Mouse (Mus musculus): ENCODE data around the gene Cln3. TPM values are rescaled to one million over a fixed set of nuclear protein-coding genes. Genes with fewer than 3 reads are reported as not detected.

Gene Cln3
- polyA plus RNA-seq, 1 experiment from 2014 or later = 27.8 TPM

DNA sequence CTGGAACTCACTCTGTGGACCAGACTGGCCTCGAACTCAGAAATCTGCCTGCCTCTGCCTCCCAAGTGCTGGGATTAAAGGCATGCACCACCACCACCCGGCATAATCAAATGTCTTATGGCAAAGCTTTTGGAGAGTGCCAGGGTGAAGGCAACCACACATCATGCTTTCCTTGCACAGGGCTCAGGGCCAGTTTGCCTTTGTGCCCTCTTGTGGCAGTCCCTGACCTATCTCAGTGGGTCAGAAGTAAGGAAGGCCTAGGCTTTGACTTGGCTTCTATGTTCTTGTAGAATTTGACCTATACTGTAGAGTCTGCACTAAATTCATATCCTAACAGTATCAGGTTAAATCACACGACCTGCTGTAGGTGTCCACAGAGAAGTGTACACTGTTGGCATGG is 31.1 kb upstream of the Cln3 start:
- H3K4me1 ChIP-seq = no peaks in the 10 kb centered on the region
- no peaks in the 10 kb centered on the region for H3K27me3 ChIP-seq (ENCODE audit: low read depth, poor library complexity, severe bottlenecking)
- H3K4me3 ChIP-seq = no peak overlapping the region
- 81% methylated on average over 3 of the region's 3 CpGs for WGBS
- DNase-seq (ENCODE audit: low spot score) = no peak
- H3K36me3 ChIP-seq = no peaks in the 10 kb centered on the region
- H3K27ac ChIP-seq = no peak overlapping the region
- no peaks in the 10 kb centered on the region for H3K9me3 ChIP-seq (replicated peaks)

DNA sequence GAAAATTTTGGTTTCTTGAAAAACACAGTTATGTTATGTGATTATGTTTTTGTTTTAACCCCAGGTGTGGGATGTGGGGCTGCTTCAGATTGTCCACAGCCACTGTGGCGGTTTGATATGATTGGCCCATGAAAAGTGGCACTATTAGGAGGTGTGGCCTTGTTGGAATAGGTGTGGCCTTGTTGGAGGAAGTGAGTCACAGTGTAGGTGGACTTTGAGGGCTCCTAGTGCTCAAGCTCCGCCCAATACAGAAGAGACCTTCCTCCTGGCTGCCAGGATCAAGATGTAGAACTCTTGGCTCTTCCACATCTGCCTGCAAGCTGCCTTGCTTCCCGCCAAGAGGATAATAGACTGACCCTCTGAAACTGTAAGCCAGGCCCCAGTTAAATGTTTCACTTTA is 27.1 kb upstream of the Cln3 start:
- no peak for DNase-seq (ENCODE audit: low spot score)
- Histone ChIP-seq H3K4me3 (no peak overlapping the region), H3K9me3 (replicated peaks) (no peaks in the 10 kb centered on the region), H3K27ac (no peak overlapping the region), H3K4me1 (no peaks in the 10 kb centered on the region), H3K36me3 (no peaks in the 10 kb centered on the region), H3K27me3 (ENCODE audit: low read depth, poor library complexity, severe bottlenecking) (no peaks in the 10 kb centered on the region)
- WGBS = 79% methylated on average over 3 of the region's 3 CpGs

DNA sequence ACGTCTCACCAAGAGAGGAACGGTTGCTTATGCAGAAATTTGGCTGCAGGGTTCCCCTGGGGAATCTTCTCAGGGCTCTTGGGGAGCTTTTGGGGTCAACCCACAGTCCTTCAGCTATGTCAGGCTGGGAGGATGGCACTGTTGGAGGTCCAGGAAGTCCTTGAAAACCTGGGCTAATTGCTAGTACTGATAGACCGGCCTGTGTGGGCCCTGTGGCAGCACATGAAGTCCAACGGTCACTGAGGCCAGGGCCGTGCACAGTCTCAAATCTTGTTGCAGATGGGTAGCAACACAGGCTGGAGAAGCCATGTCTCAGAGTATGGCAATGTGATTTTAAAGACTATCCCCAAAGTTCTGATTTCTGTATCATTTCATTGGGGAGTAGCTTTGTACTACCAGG is 22.2 kb upstream of the Cln3 start:
- Histone ChIP-seq H3K9me3 (replicated peaks) (no peaks in the 10 kb centered on the region), H3K36me3 (no peaks in the 10 kb centered on the region), H3K4me1 (no peaks in the 10 kb centered on the region), H3K4me3 (no peak overlapping the region), H3K27ac (no peak overlapping the region), H3K27me3 (ENCODE audit: low read depth, poor library complexity, severe bottlenecking) (no peaks in the 10 kb centered on the region)
- no peak for DNase-seq (ENCODE audit: low spot score)
- 90% methylated on average over 5 of the region's 5 CpGs for WGBS

GRCm38 (mm10) chr7:126607064-126607463 is 21.4 kb upstream of the Cln3 start:
- Histone ChIP-seq H3K4me3 (no peak overlapping the region), H3K4me1 (no peaks in the 10 kb centered on the region), H3K36me3 (no peaks in the 10 kb centered on the region), H3K27ac (no peak overlapping the region), H3K9me3 (replicated peaks) (no peaks in the 10 kb centered on the region), H3K27me3 (ENCODE audit: low read depth, poor library complexity, severe bottlenecking) (no peaks in the 10 kb centered on the region)
- 83% methylated on average over 3 of the region's 3 CpGs for WGBS
- DNase-seq (ENCODE audit: low spot score) = no peak

DNA sequence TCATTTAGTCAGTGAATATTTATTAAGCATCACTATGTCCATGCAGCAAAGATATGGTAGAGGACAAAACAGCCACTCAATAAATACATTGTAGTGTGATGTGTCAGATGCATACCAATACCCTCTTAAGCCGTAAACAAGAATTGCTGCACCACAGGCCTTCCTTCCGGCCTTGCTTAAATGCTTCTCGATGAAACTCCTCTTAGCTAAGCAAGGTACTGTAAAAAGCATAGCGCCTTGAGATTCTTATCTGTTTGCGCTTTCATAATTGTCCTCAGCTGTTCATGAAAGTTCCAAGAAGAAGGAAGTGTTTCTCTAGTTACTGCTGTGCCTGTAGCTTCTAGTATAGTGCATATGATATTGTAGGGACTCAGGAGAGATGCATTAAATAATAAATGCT is 21.0 kb upstream of the Cln3 start:
- Histone ChIP-seq H3K9me3 (replicated peaks) (no peaks in the 10 kb centered on the region), H3K4me1 (no peaks in the 10 kb centered on the region), H3K27me3 (ENCODE audit: low read depth, poor library complexity, severe bottlenecking) (no peaks in the 10 kb centered on the region), H3K36me3 (no peaks in the 10 kb centered on the region), H3K27ac (no peak overlapping the region), H3K4me3 (no peak overlapping the region)
- DNase-seq (ENCODE audit: low spot score) = no peak
- WGBS = 80% methylated on average over 5 of the region's 5 CpGs

DNA sequence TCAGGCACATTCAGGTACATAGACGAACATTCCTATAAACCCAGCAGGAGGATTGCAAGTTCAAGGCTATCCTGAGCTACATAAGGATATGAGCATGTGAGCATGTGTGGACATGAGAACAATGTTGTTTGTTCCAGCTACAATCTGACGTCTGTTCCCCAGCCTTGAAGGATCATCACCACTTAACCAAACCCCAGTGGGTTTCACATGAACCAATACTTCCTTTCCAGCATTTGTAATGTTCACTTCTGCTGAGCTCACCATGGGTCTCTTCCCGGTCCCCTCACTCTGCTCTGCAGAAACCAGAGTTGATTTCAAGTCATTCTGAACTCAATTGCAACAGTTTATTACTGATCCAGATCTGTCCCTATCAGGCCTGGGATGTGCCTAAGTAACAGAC is 17.0 kb upstream of the Cln3 start:
- Histone ChIP-seq H3K36me3 (no peaks in the 10 kb centered on the region), H3K9me3 (replicated peaks) (no peaks in the 10 kb centered on the region), H3K4me3 (no peak overlapping the region), H3K27ac (no peak overlapping the region), H3K27me3 (ENCODE audit: low read depth, poor library complexity, severe bottlenecking) (no peaks in the 10 kb centered on the region), H3K4me1 (peaks cover 8% of the 10 kb centered on the region)
- WGBS = 85% methylated on average over 3 of the region's 3 CpGs
- no peak for DNase-seq (ENCODE audit: low spot score)

GRCm38 (mm10) chr7:126601896-126602295 is 16.3 kb upstream of the Cln3 start:
- Histone ChIP-seq H3K9me3 (replicated peaks) (no peaks in the 10 kb centered on the region), H3K27me3 (ENCODE audit: low read depth, poor library complexity, severe bottlenecking) (no peaks in the 10 kb centered on the region), H3K27ac (no peak overlapping the region), H3K4me3 (no peak overlapping the region), H3K4me1 (peaks cover 8% of the 10 kb centered on the region), H3K36me3 (no peaks in the 10 kb centered on the region)
- no peak for DNase-seq (ENCODE audit: low spot score)
- WGBS = 49% methylated on average over 5 of the region's 5 CpGs

GRCm38 (mm10) chr7:126598919-126599318 is 13.3 kb upstream of the Cln3 start:
- Histone ChIP-seq H3K27ac (no peak overlapping the region), H3K4me3 (no peak overlapping the region), H3K4me1 (peaks cover 8% of the 10 kb centered on the region), H3K27me3 (ENCODE audit: low read depth, poor library complexity, severe bottlenecking) (no peaks in the 10 kb centered on the region; the same call in 1 of the 2 replicates), H3K9me3 (replicated peaks) (no peaks in the 10 kb centered on the region), H3K36me3 (no peaks in the 10 kb centered on the region)
- 89% methylated on average over 6 of the region's 6 CpGs for WGBS
- no peak for DNase-seq (ENCODE audit: low spot score)

- H3K4me3 ChIP-seq = no peak overlapping the region
- WGBS = 71% methylated on average over 6 of the region's 6 CpGs
These were observed 10.8 kb upstream of the Cln3 start for GRCm38 (mm10) chr7:126596414-126596813.

GRCm38 (mm10) chr7:126595890-126596289 is 10.3 kb upstream of the Cln3 start:
- Histone ChIP-seq H3K4me3 (no peak overlapping the region), H3K27ac (no peak overlapping the region)
- no peak for DNase-seq (ENCODE audit: low spot score)

More at GRCm38 (mm10) chr7:126596414-126596813, 10.8 kb upstream of the Cln3 start:
- Histone ChIP-seq H3K27ac (no peak overlapping the region), H3K27me3 (ENCODE audit: low read depth, poor library complexity, severe bottlenecking) (peaks cover 4% of the 10 kb centered on the region; the same call in 1 of the 2 replicates), H3K36me3 (no peaks in the 10 kb centered on the region), H3K9me3 (replicated peaks) (no peaks in the 10 kb centered on the region), H3K4me1 (peaks cover 8% of the 10 kb centered on the region)
- no peak for DNase-seq (ENCODE audit: low spot score)

DNA sequence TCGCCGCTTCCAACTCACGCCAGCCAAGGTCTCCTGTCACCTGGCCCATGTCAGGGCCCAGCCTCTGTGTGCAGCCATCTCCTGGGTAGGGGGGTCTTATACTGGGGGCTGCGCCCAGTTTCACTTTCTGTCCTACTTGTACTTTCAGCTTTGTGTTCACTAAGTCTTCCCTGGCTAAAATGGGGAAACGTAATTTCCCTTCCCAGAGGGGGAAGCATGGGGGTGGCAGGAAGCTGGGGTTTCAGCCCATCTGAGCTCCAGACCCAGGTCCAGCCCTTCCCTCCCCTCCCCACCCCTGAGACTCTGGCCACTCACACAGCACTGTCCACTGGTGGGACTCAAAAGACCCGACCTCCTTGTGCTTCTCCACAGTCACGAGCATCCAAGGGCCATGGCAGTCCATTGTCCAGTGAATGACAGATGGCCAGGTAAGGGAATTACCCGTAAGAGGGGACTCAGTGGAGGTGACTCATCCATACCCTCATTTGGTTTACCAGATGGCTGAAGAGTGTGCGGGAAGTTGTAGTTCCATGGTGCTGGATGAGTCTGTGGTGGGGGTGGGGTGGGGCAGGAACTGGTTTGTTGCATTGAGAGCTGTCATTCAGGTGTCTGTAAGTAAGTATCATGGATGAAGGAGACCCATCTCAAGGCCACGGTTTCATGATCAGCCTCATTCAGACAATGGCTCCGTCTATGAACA is 9.4 kb upstream of the Cln3 start, which contains the start of gene Il27:
Il27 (minus strand) TSS at position 80 of the 700 bp plus-strand sequence.
- WGBS = 83% methylated on average over 11 of the region's 11 CpGs
- Histone ChIP-seq H3K4me1 (no peaks in the 10 kb centered on the region), H3K27me3 (ENCODE audit: low read depth, poor library complexity, severe bottlenecking) (peaks cover 4% of the 10 kb centered on the region; the same call in 1 of the 2 replicates), H3K36me3 (no peaks in the 10 kb centered on the region), H3K9me3 (replicated peaks) (no peaks in the 10 kb centered on the region), H3K27ac (no peak within 1 kb of the TSS), H3K4me3 (no peak within 1 kb of the TSS)
- DNase-seq (ENCODE audit: low spot score) = no peak

More at GRCm38 (mm10) chr7:126595890-126596289, 10.3 kb upstream of the Cln3 start:
- Histone ChIP-seq H3K27me3 (ENCODE audit: low read depth, poor library complexity, severe bottlenecking) (peaks cover 4% of the 10 kb centered on the region; the same call in 1 of the 2 replicates), H3K4me1 (peaks cover 3% of the 10 kb centered on the region), H3K36me3 (no peaks in the 10 kb centered on the region), H3K9me3 (replicated peaks) (no peaks in the 10 kb centered on the region)
- WGBS = 81% methylated on average over 5 of the region's 5 CpGs

DNA sequence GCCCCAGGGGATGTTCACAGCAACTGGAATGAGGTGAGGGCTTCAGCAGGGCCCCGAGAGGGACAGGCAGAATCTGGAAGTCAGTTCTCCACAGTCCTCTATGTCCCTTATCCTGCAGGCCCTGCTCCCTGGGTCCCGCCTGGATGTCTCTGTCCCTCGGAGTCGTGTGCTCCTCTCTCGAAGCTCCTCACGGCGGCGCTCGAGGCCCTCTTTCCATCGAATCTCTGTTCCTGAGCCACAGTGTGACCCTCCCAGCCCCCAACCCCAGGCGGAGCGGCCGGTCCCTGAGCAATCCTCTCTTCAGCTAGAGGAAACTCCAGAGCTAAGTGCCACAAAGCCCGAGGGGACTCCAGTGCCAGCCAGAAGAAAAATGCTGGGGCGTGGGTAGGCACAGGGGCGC is 2.2 kb upstream of the Cln3 start:
- Histone ChIP-seq H3K9me3 (replicated peaks) (no peaks in the 10 kb centered on the region), H3K36me3 (no peaks in the 10 kb centered on the region), H3K4me1 (peaks cover 18% of the 10 kb centered on the region), H3K4me3 (peak overlapping the region; percentile 21), H3K27ac (peak overlapping the region; percentile 66), H3K27me3 (ENCODE audit: low read depth, poor library complexity, severe bottlenecking) (peaks cover 45% of the 10 kb centered on the region)
- 4% methylated on average over 16 of the region's 16 CpGs for WGBS
- peak; percentile 80 for DNase-seq (ENCODE audit: low spot score)

- H3K27me3 ChIP-seq (ENCODE audit: low read depth, poor library complexity, severe bottlenecking) = peaks cover 41% of the 10 kb centered on the region
- H3K4me1 ChIP-seq = peaks cover 24% of the 10 kb centered on the region
- no peaks in the 10 kb centered on the region for H3K36me3 ChIP-seq
- WGBS = 68% methylated on average over 8 of the region's 8 CpGs
- no peak for DNase-seq (ENCODE audit: low spot score)
- H3K9me3 ChIP-seq (replicated peaks) = no peaks in the 10 kb centered on the region
- peak overlapping the region; percentile 66; the same call in 1 of the 2 replicates for H3K27ac ChIP-seq
- no peak overlapping the region for H3K4me3 ChIP-seq
These were observed 1.2 kb upstream of the Cln3 start for GRCm38 (mm10) chr7:126586839-126587238.

Data from limb, embryonic 10.5 days (tissue).